Mouse (Mus musculus) common myeloid progenitor, adult 5-6 weeks (primary cell): ENCODE results near the gene Hsp90ab1. TPM values are rescaled to one million over a fixed set of nuclear protein-coding genes. Genes with fewer than 3 reads are reported as not detected.

Source experiments
- ATAC-seq: replicated peaks from 2 replicates; pipeline ENCODE4 v1.8.0; 2016; ENCODE audit warnings: low read depth, mild to moderate bottlenecking, moderate TSS enrichment, inconsistent platforms; ENCODE audit not compliant: poor library complexity, severe bottlenecking
- total RNA-seq: library from RNA; stranded (forward); fragments of 200-1000, 187-1606 nt; gene quantifications from 2 replicates; pipeline ENCODE4 v1.2.3, GENCODE M21; 2017

Gene Hsp90ab1
- 2,806 and 3,169 TPM in 2 replicates for total RNA-seq

DNA sequence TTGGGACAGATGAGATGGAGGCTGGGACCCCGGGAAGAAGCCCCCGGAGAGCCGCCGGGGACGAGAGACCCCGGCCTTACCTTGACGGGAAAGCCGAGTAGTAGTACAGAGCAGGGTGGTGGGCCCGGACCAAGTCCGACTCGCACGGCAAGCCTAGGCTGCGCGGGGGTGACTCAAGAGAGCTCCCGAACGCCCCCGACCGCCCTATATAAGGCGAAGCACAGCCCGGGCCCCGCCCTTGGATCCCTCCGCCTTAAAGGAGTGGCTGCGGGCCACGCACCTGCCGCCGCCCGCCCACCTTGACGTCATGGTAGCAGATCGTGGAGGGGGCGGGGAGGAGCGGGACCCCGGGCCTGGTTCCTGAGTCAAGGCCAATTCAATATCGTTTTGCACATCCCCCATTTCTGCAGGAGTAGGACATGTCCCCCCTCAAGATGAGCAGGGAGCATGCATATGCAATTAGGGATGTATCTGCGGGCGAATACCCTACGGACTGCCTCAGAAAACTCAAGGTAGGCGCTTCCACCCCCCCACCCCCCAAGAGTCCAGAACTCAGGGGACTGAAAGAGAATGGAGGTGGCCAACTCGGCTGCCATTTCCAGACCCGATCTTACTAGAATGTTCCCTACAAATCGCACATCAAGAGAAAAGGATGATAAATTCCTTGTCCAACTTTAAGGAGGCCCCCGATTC lies at the start of gene Hsp90ab1:
Gene Hsp90ab1, minus strand, starts transcription at position 185 of the 693 bp plus-strand sequence.
- peak; percentile 65 for ATAC-seq

DNA sequence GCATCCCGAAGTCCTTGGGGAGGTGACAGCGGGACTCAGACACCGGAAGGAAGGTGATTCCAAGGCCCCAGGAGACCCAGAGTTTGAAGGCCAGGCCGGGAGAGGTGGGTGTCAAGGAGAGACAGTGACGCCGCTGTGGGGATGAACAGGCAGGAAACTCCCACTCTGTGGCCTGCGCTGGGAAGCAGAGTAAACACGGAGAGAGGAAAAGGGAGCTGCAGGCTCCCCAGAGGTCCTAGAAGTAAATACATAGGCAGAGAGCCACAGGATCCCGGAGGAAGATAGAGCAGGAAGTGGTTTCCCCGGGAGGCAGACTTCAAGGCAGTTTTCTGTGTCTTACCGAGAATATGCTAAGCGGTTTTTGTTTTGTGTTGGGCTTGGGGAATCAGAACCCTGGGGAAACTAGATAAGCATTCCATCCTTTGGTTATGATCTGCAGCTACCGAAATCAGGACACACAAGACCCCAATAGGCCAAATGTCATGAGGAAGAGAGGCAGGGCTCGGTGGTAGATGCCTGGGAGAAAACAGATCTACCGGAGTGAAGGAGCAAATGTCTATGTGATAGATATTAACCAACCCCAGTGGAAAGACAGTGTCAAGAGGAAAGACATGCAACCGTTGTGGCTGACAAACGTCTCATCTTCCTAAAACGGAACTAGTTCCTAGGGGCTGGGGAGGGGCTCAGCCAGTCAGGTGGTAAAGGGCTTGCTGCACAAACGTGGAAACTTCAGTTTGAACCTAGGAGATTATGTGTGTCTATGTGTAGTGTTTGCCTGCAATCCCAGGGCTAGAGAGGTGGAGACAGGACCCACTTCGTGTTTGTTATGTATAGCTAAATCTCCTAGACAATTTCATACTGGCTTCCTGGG lies 46.5 kb upstream of the Hsp90ab1 start:
- peak; percentile 71 for ATAC-seq

DNA sequence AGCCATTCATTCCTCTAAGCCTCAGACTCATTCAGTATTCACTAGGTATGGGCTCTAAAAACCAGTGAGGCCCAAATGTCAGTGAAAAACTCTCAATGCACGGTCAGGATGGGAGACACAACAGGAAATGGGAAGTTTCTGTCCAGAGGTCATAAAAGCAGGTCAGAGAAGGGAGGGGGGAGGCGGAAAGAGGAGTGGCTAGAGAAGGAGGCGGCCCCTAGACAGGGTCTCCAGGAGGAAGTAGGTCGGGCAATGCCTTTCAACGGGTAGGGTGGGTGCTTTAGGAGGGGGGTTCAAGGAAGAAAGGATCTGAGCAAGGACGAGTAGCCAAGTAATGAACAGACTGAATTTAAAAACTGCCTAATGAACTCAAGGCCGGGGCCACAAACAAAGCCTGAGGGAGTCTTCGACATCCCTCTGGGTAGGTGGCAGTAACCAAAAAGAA lies 45.9 kb upstream of the Hsp90ab1 start:
- peak; percentile 40; the same call in 1 of the 2 replicates for ATAC-seq

DNA sequence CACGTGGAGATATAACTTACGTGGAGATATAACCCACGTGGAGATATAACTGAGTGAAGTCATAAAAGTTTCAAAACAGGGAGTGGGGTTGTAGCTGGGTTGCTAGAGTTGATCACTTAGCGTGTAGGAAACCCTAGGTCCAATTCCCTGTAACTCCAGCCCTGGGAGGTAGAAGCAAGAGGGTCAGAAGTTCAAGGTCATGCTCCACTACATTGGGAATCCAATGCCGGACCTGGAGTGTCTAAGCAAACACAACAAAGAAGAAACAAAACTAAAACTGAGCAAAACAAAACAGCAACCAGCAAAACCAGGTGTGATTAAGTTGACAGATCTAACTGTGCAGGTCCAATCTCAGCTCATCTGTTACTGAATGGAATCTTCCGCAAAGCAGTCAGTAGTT lies 44.6 kb upstream of the Hsp90ab1 start:
- ATAC-seq: no peak

DNA sequence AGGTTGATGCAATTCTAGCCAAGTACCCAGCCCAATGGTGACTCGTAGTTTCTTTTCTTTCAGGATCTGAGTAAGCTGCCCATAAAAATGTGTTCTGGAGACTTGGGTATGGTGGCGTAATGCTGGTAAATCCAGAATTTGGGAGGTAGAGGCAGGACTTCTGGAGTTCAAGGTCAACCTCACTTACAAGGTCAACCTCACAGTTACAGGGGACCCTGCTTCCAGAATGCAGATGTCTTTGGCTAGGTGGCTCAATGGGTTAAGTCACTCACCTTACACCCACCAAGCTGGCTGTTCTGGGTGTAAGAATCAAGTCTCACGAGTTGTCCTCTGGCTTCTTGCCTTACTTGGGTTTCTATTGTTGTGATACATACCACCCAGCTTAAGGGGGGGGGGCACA lies 43.6 kb upstream of the Hsp90ab1 start:
- no peak for ATAC-seq

DNA sequence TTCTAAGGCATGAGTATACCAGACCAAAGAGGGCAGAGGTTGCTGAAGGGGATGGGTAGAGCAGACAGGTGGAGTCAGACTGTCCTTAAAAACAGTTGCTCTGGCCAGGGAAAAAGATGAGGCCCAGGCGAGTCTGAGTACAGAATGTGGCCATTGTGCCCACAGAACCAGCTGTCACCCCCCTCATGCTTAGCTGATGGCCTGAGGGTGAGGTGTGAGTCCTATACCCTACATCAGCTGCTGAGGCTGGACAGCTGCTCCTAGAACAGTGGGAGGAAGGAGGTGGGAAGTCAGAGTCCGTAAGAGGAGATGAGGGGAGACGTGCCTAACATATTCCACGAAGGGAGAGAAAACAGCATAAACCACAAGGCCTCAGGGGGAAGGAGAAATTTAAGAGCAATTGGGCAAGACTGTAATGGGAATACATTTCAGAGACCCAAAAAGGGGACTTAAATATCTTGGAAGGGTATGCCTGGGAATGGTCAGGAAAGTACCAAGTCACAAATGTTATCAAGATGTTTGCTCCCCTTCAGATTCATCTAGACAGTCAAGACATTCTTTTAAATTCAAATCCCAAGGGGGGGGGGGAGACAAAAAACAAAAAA lies 43.1 kb upstream of the Hsp90ab1 start:
- ATAC-seq: no peak

DNA sequence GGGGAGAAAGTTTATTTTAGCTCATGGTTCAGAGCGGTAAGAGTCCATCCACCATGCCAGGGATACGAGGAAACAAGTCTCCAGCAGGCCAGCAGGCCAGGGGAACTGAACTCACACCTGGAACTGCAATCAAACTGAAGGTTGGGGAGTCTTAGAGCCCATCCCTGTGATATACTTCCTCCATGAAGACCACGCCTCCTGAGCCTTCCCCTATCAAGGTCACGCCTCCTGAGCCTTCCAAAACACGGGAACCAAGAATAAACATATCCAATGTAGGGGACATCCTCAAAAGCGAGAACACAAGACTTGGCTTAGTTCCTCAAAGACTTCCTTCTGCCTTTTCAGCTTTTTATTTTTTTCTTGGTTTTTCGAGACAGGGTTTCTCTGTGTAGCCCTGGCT lies 39.9 kb upstream of the Hsp90ab1 start:
- peak; percentile 89 for ATAC-seq

DNA sequence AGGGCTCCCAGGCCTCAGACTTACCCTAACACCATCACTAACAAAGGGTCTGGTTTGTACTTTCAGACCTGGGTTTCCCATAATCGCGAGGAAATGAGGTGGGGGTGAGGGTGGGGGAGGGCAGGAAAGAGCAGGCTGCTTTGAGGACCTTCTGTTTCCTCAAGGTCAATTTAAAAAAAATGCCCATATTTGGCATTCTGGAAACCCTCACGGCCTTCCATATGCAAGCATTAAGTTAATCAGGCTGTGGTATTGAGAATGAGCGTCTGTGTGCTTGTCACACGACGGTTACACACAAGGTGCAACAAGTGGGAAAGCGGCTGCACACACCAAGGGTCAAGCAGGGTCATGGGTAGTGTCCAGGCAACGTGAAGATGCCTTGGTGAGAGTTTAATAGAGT lies 38.9 kb upstream of the Hsp90ab1 start:
- no peak for ATAC-seq

DNA sequence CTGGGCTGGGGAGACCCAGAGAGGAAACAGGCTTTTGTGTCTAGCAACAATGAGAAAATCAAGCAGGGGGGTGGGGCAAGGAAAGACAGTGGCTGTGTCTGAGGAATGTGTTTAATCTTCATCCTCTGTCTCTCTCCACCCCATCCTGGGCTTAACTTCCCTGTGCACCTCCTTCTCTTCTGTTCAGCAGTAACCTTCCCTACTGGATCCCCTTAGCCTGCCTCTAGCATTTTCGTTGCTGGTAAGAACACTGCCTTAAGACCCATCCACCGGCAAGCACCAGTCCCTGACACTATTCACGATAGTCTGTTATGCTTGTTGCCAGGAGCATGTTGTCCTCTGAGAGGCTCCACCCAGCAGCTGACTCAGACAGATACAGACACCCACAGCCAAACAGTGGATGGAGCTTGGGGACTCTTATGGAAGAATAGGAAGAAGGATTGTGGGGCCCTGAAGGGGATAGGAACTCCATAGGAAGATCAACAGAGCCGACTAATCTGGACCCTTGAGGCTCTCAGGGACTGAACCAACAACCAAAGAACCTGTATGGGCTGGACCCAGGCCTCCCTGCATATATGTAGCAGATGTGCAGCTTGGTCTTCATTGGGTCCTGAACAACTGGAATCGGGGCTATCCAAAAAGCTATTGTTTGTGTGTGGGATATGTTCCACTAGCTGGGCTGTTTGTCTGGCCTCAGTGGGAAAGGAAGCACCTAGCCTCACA lies 37.2 kb upstream of the Hsp90ab1 start:
- no peak for ATAC-seq

DNA sequence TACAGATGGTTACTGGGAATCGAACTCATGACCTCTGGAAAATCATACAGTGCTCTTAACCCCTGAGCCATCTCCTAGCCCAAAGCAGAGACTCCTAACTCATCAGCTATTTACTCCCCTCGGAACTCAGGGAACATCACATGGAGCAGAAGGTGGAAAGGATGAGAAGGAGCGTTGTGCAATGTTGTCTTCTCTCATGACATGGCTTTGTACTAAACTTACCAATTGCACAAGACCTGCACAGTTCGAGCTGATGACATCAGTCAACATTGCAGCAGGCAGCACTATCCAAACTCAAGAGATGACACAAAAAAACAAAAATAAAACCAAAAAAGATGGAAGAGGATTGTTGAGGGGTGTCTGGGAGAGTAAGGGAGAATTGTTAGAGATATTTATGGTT lies 35.3 kb upstream of the Hsp90ab1 start:
- ATAC-seq: no peak

DNA sequence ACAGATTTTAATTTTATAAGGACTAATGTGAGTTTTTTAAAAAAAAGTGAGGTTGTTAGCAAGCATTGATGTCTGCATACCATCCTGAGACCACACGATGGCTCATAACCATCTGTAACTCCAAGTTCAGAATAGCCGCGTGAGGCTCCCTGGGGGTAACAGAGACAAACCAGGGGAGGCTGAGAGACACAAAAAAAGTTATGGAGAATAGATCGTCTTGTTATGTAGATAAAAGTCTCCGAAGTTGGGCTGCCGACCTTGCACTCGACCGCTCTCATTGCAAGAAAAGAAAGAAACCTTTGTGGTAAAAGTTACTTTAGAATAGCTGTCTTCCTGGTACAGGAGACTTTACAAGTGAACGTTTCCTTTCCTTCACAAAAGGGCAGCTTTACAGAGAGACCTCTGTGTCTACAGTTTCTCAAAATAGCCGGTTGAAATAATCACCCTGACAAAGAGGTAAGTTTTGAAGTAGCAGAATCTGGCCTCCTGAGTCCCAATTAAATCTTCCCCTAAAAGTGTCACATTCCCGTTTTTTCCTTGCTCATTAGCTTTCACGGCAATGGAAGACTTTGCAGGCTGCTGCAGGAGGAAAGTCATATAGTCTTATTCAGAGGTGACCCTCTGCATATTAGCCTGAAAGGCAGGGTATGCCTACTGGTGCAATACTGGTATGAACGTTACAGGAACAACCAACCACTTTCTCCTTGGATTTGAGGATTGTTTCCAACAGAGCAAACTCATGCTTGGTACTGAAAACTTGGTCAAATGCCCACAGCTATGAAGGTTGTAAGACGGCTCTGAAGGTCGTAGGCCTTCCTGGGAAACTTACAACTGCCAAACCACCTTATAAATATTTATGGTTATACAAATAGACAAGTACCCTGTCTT lies 34.2 kb upstream of the Hsp90ab1 start:
- no peak for ATAC-seq

DNA sequence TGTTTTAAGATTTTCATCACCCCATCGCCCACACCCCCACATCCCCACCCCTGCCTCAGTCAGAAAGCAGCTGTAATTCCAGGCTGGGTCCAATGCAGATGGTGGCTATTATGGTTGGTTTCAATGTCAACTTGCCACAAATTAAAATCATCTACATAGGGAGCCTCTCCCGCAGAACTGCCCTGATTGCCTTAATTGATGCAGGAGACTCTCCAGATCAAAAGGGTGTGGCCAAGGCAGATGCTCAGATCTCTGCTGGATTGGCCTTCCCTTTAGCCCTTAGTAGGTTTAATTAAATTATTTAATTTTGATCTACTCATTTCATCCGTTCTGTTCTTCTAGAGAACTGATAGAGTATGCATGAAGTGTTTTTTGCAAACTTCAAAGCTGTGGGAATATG lies 29.9 kb upstream of the Hsp90ab1 start:
- ATAC-seq: no peak

DNA sequence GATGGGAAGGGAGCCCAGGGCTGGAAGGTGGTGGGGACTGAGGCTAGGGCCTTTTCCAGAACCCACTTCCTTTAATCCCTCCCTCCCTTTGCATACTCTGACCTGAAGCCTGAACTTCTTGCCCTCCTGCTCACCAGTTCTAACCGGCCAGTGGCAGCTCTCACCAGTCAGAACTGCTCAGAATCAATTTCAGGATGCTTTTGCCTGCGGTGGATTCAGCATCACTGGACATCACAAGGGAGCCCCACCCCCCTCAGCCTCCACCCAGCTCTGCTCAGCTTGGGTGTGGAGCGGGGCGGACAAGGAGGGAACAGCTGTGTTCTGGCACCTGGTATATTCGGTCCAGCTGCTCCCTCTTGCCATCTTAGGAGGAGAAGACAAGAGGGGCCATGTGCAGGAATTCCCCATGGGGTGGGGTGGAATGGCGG lies 28.8 kb upstream of the Hsp90ab1 start, which contains the start of gene Mymx:
Gene Mymx, minus strand, starts transcription at position 226 of the 428 bp plus-strand sequence.
- ATAC-seq: no peak

DNA sequence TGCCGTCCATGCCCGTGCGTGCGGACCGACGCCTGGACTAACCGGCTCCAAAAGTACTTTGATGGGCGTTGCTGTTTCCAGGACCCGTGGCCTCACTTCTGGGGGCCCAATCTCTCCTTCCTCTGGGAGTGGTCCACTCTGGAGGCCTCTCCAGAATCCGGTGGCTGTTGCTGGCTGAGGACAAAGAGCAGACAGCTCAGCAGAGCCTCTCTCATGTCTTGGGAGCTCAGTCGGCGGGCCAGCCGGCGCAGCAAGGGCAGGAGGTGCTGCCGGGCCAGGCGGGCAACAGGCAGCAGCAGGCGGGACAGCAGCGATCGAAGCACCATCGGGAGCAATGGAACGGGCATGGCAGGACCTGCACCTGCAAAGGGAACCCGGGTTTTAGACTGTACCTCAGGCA lies 28.3 kb upstream of the Hsp90ab1 start:
- no peak for ATAC-seq

DNA sequence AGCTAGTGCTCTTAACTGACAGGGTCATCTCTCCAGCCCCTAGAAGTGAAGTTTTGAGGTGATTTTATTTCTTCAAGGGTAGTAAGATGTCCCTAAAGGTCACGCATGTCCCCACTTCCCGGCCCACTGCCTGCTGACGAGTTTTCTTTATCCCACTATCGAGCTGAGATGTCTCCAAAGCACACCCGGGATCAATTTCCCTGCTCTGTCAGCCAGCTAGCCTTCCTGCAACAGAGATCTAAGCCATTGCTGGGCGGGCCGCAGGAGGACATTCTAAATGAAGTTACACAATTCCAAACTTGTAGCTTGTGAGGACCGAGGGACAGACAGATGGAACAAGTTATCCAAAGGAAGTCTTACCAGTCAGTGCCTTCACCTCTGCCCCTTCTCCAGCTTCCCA lies 27.2 kb upstream of the Hsp90ab1 start:
- ATAC-seq: no peak

DNA sequence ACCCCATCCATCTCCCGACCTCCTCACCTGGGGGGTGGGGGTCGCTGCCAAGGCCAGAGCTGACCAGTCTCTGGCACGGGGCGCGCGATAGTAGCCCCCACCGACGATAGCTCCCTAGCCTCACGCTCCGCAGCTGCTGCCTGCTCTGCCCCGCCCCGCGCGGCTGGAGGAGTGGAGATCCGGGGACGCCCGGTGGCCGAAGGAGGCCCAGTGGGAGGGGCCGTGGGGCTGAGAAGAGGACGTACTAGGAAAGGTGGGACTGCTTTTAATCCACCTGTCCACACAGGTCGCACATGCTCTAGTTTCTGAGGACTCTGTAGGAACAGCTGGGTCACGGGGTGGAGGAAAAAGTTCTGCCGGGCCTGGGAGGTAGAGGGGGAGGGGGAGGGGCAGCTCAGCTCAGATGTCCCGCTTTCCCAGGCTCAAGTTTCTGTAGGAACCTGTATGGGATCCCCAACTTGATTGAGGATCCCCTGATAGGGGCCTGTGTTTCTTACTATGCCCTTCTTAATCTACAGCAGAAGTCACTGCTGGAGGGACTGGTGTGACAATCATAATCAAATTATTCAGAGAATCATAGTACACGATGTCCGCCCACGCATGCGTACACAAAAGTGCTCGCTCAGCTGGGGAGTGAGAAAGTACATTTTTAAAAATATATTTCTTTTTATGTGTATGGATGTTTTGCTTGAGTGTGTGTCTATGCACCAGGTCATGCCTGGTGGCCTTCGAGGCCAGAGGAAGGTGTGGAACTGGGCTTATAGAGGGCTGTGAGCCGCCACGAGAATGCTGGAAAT lies 26.6 kb upstream of the Hsp90ab1 start, which contains the start of gene Slc29a1:
Gene Slc29a1, minus strand, starts transcription at position 161 of the 797 bp plus-strand sequence.
- 0 out of 2 replicates have a peak, but pooled peaks have one; percentile 17 for ATAC-seq

DNA sequence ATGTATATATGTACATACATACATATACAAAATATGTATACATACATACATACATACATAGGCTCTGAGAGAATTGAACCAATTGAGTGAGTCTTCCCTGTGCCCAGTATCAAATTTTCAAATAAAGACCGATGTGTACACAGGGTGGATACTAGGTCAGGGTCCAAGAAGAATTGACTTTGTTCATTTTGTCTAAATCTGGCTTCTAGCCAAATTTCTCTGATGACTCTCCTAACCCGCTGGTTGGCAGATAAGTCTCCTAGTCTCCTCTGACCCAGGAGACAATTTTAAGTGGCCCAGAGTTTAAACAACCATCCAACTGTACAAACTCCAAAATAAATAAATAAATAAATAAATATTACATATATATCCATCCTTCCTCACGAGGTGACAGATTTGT lies 25.8 kb upstream of the Hsp90ab1 start:
- ATAC-seq: no peak

DNA sequence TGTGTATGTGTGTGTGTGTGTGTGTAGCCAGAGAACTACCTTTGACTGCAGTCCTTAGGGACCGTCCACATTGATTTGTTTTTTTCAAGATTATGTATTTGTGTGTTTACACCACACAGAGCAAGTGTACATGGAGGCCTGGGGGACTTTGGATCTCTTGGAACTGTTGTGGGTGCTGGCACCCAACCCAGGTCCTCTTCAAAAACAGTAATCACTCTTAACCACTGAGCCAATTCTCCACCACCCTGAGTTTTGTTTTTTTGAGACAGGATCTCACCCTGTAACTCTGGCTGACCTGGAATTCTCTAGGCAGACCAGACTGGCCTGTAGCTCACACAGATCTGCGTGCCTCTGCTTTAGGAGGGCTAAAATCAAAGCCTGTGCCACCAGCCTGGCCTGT lies 25.3 kb upstream of the Hsp90ab1 start:
- no peak for ATAC-seq
